Mouse (Mus musculus) MEL (cell line): Measurements from ENCODE around the gene Gm45233.

Experiments
- CTCF ChIP-seq, 3 experiments: IDR thresholded peaks in 2 of 3; conservative IDR thresholded peaks in 1 of 3; 2 replicates each; pipeline ENCODE4 v1.5.1; 2011 to 2012; ENCODE audit warnings: low read length in 3 of 3, low read depth in 2 of 3, mild to moderate bottlenecking in 2 of 3, improper control_type of control experiment in 1 of 3, inconsistent platforms in 1 of 3, mixed read lengths in 1 of 3, moderate library complexity in 1 of 3; ENCODE audit not compliant: control insufficient read depth in 1 of 3, insufficient read depth in 1 of 3, poor library complexity in 1 of 3, severe bottlenecking in 1 of 3
- EP300 ChIP-seq, 2 experiments: IDR thresholded peaks; 2 replicates each; pipeline ENCODE4 v1.6.1; 2011; ENCODE audit warnings: improper control_type of control experiment in 2 of 2, low read length in 2 of 2, low read depth in 1 of 2, mild to moderate bottlenecking in 1 of 2
- MAFK ChIP-seq: IDR thresholded peaks from 2 replicates; pipeline ENCODE4 v1.6.1; 2011; ENCODE audit warnings: low read depth, mild to moderate bottlenecking, low read length, improper control_type of control experiment, borderline replicate concordance
- MAX ChIP-seq: IDR thresholded peaks from 2 replicates; pipeline ENCODE4 v1.6.1; 2011; ENCODE audit warnings: low read length, improper control_type of control experiment
- MEF2A ChIP-seq: IDR thresholded peaks from 2 replicates; pipeline ENCODE4 v1.6.1; 2014; ENCODE audit warnings: low read depth, mild to moderate bottlenecking, inconsistent platforms, low read length, improper control_type of control experiment; ENCODE audit not compliant: poor library complexity, insufficient replicate concordance, severe bottlenecking; ENCODE audit errors: extremely low read depth
- NELFE ChIP-seq: IDR thresholded peaks from 2 replicates; pipeline ENCODE4 v1.6.1; 2011; ENCODE audit warnings: low read depth, low read length, improper control_type of control experiment
- POLR2A ChIP-seq, 2 experiments: IDR thresholded peaks; 2 replicates each; pipeline ENCODE4 v1.6.1; 2011 to 2012; ENCODE audit warnings: low read length in 2 of 2, mild to moderate bottlenecking in 2 of 2, control low read depth in 1 of 2, improper control_type of control experiment in 1 of 2, low read depth in 1 of 2, moderate library complexity in 1 of 2; ENCODE audit not compliant: control insufficient read depth in 1 of 2, insufficient read depth in 1 of 2, poor library complexity in 1 of 2
- RCOR1 ChIP-seq: IDR thresholded peaks from 2 replicates; pipeline ENCODE4 v1.6.1; 2012; ENCODE audit warnings: low read depth, mild to moderate bottlenecking, inconsistent platforms, low read length, improper control_type of control experiment

GRCm38 (mm10) chr7:43451726-43452125, 7.8 kb downstream of the Gm45233 start:
- TF ChIP-seq CTCF (IDR thresholded peaks at IDR 0.05 in 2 of 3, conservative IDR thresholded peaks at IDR 0.05 in 1 of 3; ENCODE audit: control insufficient read depth in 1 of 3, insufficient read depth in 1 of 3, low read depth in 2 of 3, low read length in 3 of 3, poor library complexity in 1 of 3, severe bottlenecking in 1 of 3) (no peak), NELFE (no peak), POLR2A (IDR thresholded peaks at IDR 0.05; ENCODE audit: control insufficient read depth in 1 of 2, insufficient read depth in 1 of 2, low read depth in 1 of 2, low read length in 2 of 2, poor library complexity in 1 of 2) (no peak), EP300 (IDR thresholded peaks at IDR 0.05; ENCODE audit: low read depth in 1 of 2, low read length in 2 of 2) (no peak), RCOR1 (no peak), MAFK (no peak), MEF2A (no peak), MAX (no peak)
